Mouse (Mus musculus) urinary bladder, postnatal 10 days (tissue): ENCODE measurements around the gene Miga1.

Experiments
- DNase-seq: peaks from one replicate; pipeline ENCODE4 v3.0.0; 2022; ENCODE audit warnings: low spot score

Miga1 gene

GRCm38 (mm10) chr3:152245273-152245910, 94.8 kb downstream of the Miga1 start:
- DNase-seq = no peak

GRCm38 (mm10) chr3:152243304-152243703, 96.9 kb downstream of the Miga1 start:
- DNase-seq = no peak

GRCm38 (mm10) chr3:152241098-152241497, 99.1 kb downstream of the Miga1 start:
- DNase-seq = no peak

- no peak for DNase-seq
Observed at GRCm38 (mm10) chr3:152239592-152239991, 100.6 kb downstream of the Miga1 start.

GRCm38 (mm10) chr3:152238836-152239235, 101.4 kb downstream of the Miga1 start:
- no peak for DNase-seq

- no peak for DNase-seq
Observed at GRCm38 (mm10) chr3:152235805-152236204, 104.4 kb downstream of the Miga1 start.

- DNase-seq = no peak
Observed at GRCm38 (mm10) chr3:152235238-152235637, 105.0 kb downstream of the Miga1 start.

GRCm38 (mm10) chr3:152231333-152232100, 108.7 kb downstream of the Miga1 start:
- no peak for DNase-seq

GRCm38 (mm10) chr3:152229271-152229670, 110.9 kb downstream of the Miga1 start:
- no peak for DNase-seq

DNA sequence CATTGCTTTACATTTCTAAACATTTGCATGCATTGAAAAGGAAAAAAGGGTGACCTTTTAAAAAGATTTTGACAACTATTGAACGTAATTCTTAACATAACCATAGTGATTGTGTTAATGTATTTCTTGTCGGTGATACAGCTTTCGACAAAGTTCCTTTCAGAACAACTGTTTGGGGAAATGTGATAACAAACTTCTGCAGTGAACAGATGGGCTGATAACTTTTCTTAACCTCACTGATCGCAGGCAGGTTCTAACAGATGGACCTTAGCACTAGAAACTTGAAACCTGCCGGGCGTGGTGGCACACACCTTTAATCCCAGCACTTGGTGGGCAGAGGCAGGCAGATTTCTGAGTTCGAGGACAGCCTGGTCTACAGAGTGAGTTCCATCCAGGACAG, 111.4 kb downstream of the Miga1 start:
- no peak for DNase-seq

DNA sequence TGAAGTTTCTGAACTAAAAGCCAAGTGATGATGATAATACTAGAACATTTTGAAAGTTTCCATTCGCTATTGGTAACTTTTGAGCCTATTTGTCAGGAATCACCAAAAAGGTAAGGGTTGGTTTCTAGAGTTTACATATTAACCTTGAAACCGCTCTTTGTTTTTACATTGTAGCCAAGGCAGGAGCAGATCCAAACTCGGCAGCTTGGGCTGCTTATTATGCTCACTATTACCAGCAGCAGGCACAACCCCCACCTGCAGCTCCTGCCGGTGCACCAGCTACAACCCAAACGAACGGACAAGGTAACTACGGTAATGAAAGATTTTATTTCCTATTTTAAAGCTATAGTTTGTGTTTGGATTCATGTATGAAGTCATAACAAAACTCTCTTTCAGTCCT, 114.3 kb downstream of the Miga1 start:
- no peak for DNase-seq

DNA sequence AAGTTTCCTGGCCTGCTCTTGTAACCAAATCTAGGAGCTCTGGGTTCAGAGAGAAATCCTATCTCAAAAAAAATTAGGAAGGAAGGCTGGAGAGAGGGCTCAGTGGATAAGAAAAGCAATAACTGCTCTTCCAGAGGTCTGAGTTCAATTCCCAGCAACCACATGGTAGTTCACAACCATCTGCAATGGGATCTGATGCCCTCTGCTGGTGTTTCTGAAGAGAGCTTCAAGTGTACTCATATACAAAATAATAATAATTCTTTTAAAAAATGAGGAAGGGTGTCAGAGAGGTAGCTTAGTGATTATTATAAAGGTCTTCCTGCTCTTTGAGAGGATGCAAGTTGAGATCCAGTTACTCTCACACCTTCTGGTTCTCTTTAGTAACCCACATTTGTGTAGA, 115.3 kb downstream of the Miga1 start:
- DNase-seq = no peak
